Comparison of ENCODE assay signal across 21 mouse cellular contexts in the genomic region with DNA sequence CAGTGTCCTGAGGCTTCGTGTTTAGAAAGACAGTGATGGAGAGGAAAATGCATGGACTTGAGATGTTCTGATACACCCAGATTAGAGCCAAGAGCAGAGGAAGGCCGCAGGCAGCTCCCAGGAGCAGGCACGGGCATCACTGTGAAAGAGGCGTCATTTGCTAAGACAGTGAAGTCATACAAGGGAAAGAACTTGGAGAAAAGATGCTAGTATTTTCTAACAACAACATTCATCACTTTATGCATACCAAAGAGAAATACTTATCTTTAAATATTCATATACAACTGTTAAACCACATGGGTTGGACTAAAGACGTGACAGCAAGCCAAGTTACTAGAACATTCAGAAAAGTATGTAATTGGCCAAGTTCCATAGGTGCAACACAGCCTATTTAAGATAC. TPM values are rescaled to one million over a fixed set of nuclear protein-coding genes. Genes with fewer than 3 reads are reported as not detected.
DNase-seq lines count a peak whose midpoint lies in the region; ATAC-seq and TF ChIP-seq lines count a peak whose summit lies in the region.
"Had no signal": no experiment of that assay in that cellular context is flagged by ENCODE, and none has a peak within 500 bp of the region (broad histone marks: within the 10 kb centered on the region; RNA-seq: fewer than 3 reads in every experiment).

No protein-coding gene starts in this region.

- no peak overlapping the region for H3K9ac ChIP-seq in forebrain, embryonic 13.5 days
- H3K9ac ChIP-seq in forebrain, embryonic 12.5 days: no peak overlapping the region
- H3K9ac ChIP-seq: hindbrain, embryonic 12.5 days; hindbrain, embryonic 15.5 days had no signal

- no peaks in the 10 kb centered on the region for H3K9me3 ChIP-seq in forebrain, embryonic 13.5 days (replicated peaks)
- no peaks in the 10 kb centered on the region for H3K9me3 ChIP-seq in forebrain, embryonic 12.5 days
- H3K9me3 ChIP-seq: hindbrain, embryonic 12.5 days; hindbrain, embryonic 15.5 days had no signal

- TF ChIP-seq POLR2A in brain, embryonic 14.5 days (IDR thresholded peaks at IDR 0.05; ENCODE audit: borderline replicate concordance, extremely low read depth, insufficient read depth, insufficient read length, poor library complexity, severe bottlenecking): no peak

- H3K4me1 ChIP-seq in forebrain, embryonic 13.5 days: no peaks in the 10 kb centered on the region
- H3K4me1 ChIP-seq in forebrain, embryonic 12.5 days: no peaks in the 10 kb centered on the region
- H3K4me1 ChIP-seq: hindbrain, embryonic 12.5 days; hindbrain, embryonic 15.5 days had no signal

- TF ChIP-seq CTCF in brain, embryonic 14.5 days (IDR thresholded peaks at IDR 0.05; ENCODE audit: borderline replicate concordance, extremely low read depth, insufficient read depth, insufficient read length): no peak

- no peak overlapping the region for H3K27ac ChIP-seq in forebrain, embryonic 13.5 days
- H3K27ac ChIP-seq in forebrain, embryonic 12.5 days: no peak overlapping the region
- H3K27ac ChIP-seq: gastrocnemius, adult 2 months; hindbrain, embryonic 12.5 days; hindbrain, embryonic 15.5 days had no signal

- H3K4me2 ChIP-seq in forebrain, embryonic 13.5 days: no peak overlapping the region
- no peak overlapping the region for H3K4me2 ChIP-seq in forebrain, embryonic 12.5 days
- H3K4me2 ChIP-seq: heart, embryonic 11.5 days; hindbrain, embryonic 12.5 days; hindbrain, embryonic 15.5 days had no signal

- no peak overlapping the region for H3K4me3 ChIP-seq in forebrain, embryonic 13.5 days
- no peak overlapping the region for H3K4me3 ChIP-seq in forebrain, embryonic 12.5 days (replicated peaks)
- H3K4me3 ChIP-seq: gastrocnemius, adult 2 months; hindbrain, embryonic 12.5 days; hindbrain, embryonic 15.5 days had no signal

- no peak for DNase-seq in frontal cortex, postnatal 36 days (ENCODE audit: low spot score in 2 of 2)
- DNase-seq in brain, embryonic 14.5 days (ENCODE audit: low read depth): peak; percentile 38
- no peak for DNase-seq in embryo, embryonic 10.5 days (ENCODE audit: low spot score)
- no peak for DNase-seq in right cerebral cortex, adult 2 months (ENCODE audit: low spot score in 2 of 2)
- DNase-seq: adrenal gland, postnatal 10 days; adrenal gland, postnatal 36 days; cerebellum, adult 11-12 months; cerebellum, adult 8-10 months; cerebellum, postnatal 10 days; cerebellum, postnatal 36 days; gastrocnemius, adult 2 months; gastrocnemius, postnatal 14 days; heart, adult 11 months had no signal

- H3K36me3 ChIP-seq in forebrain, embryonic 13.5 days (ENCODE audit: poor library complexity, severe bottlenecking): peaks cover 10% of the 10 kb centered on the region; the same call in 1 of the 2 replicates
- H3K36me3 ChIP-seq in forebrain, embryonic 12.5 days (replicated peaks): no peaks in the 10 kb centered on the region
- H3K36me3 ChIP-seq: hindbrain, embryonic 12.5 days; hindbrain, embryonic 15.5 days had no signal

- H3K27me3 ChIP-seq in forebrain, embryonic 13.5 days: no peaks in the 10 kb centered on the region
- no peaks in the 10 kb centered on the region for H3K27me3 ChIP-seq in forebrain, embryonic 12.5 days
- H3K27me3 ChIP-seq: hindbrain, embryonic 12.5 days; hindbrain, embryonic 15.5 days; Patski had no signal

- ATAC-seq in forebrain, embryonic 13.5 days: peak; percentile 50; the same call in 1 of the 2 replicates
- no peak for ATAC-seq in forebrain, embryonic 12.5 days (ENCODE audit: low FRiP score)
- ATAC-seq in frontal cortex, adult (ENCODE audit: low TSS enrichment): peak; percentile 25; the same call in 1 of the 2 replicates
- ATAC-seq: intestine, postnatal 0 days; Patski had no signal

- WGBS in forebrain, embryonic 13.5 days: 89% methylated on average over 5 of the region's 5 CpGs
- WGBS in forebrain, embryonic 12.5 days: 92% methylated on average over 5 of the region's 5 CpGs

RNA-seq across cellular contexts. Expression of a gene that starts 35.8 kb away (rescaled TPM):
- 16.3 and 21.1 TPM in 2 replicates for polyA plus RNA-seq in forebrain, embryonic 13.5 days (2015; fragmentation: Nextera tagmentation; extraction: Ambion mirVana)
- polyA plus RNA-seq in forebrain, embryonic 12.5 days (2016; fragmentation: Nextera tagmentation; extraction: Ambion mirVana): 10.1 and 14.4 TPM in 2 replicates
- 44.5 and 76.3 TPM in 2 replicates for polyA plus RNA-seq in brain, embryonic 14.5 days (2012; rRNA removed)
